Mouse (Mus musculus): ENCODE data around the gene Ten1. TPM values are rescaled to one million over a fixed set of nuclear protein-coding genes. Genes with fewer than 3 reads are reported as not detected.

Gene Ten1
- polyA plus RNA-seq, 1 experiment from 2014 or later: 73.2 TPM

- H3K4me2 ChIP-seq: 0 out of 2 replicates have a peak overlapping the region, but pooled peaks have one; percentile 3
- peaks cover 40% of the 10 kb centered on the region for H3K4me1 ChIP-seq (replicated peaks)
- 0 out of 2 replicates have a peak, but pooled peaks have one; percentile 0 for ATAC-seq (replicated peaks; ENCODE audit: insufficient number of reproducible peaks, insufficient read depth, low FRiP score, low read depth)
- no peak overlapping the region for H3K4me3 ChIP-seq
- no peaks in the 10 kb centered on the region for H3K36me3 ChIP-seq
- H3K9me3 ChIP-seq (replicated peaks): no peaks in the 10 kb centered on the region
- no peak overlapping the region for H3K9ac ChIP-seq
- peak overlapping the region; percentile 89 for H3K27ac ChIP-seq
- peaks cover 29% of the 10 kb centered on the region for H3K27me3 ChIP-seq
- 65% methylated on average over 2 of the region's 2 CpGs for WGBS
Measured at GRCm38 (mm10) chr11:116218263-116218662, 19.6 kb downstream of the Ten1 start.

DNA sequence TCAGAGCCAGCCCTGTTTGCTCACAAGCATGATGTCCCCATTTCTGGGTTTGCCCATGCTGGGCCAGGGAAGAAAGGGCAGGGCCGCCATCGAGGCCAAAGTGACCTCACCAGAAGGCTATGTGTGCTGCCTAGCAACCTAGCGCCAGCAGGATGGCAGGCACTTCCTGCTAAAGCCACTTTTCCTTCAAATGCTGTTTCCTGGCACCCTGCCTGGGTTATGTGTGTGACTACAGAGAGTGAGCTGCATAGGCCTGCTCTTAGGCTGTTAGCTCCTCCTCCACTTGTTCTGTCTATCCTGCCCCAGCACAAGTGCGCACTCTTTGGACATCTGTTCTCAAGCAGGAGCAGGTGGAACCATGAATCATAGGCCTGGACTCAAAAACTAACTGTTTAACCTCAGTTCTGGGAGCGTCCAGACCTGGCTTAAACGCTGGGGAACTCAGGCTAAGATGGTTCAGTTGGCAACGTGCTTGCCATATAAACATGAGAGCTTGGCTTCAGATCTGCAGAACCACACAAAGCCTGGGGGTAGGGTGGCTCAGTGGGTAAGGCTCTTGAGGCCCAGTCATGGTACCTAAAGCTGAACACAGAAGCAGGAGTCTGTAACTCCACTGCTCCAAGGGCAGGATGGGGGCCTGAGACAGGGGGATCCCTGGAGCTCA is 20.2 kb downstream of the Ten1 start:
- Histone ChIP-seq H3K27ac (peak overlapping the region; percentile 89), H3K4me2 (0 out of 2 replicates have a peak overlapping the region, but pooled peaks have one; percentile 3), H3K4me3 (no peak overlapping the region), H3K4me1 (replicated peaks) (peaks cover 40% of the 10 kb centered on the region), H3K9me3 (replicated peaks) (no peaks in the 10 kb centered on the region), H3K27me3 (peaks cover 35% of the 10 kb centered on the region), H3K36me3 (no peaks in the 10 kb centered on the region), H3K9ac (0 out of 2 replicates have a peak overlapping the region, but pooled peaks have one; percentile 12)
- peak; percentile 85 for ATAC-seq (replicated peaks; ENCODE audit: insufficient number of reproducible peaks, insufficient read depth, low FRiP score, low read depth)
- WGBS: 28% methylated on average over 7 of the region's 7 CpGs

DNA sequence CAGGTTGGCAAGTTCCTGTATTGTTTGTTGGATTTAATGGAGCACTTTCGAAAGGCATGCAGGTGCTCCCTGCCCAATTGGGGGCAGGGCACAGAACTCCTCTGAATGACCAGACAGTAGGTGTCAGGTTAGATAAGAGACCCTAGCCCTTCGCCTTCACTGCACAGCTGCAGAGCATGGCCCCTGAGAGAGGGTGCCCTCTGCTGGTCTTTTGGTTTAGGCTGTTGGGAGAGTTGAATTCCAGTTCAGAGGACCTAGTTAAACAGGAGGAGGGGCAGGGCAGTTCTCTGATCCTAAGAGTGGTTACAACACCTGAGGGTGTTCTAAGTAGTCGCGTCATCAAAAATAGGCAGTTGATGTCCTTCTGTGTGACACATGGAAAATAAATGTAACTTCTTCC is 21.2 kb downstream of the Ten1 start:
- Histone ChIP-seq H3K4me1 (replicated peaks) (peaks cover 40% of the 10 kb centered on the region), H3K4me2 (no peak overlapping the region), H3K9me3 (replicated peaks) (no peaks in the 10 kb centered on the region), H3K4me3 (no peak overlapping the region), H3K27ac (peak overlapping the region; percentile 89), H3K9ac (no peak overlapping the region), H3K36me3 (no peaks in the 10 kb centered on the region), H3K27me3 (peaks cover 44% of the 10 kb centered on the region)
- WGBS: 15% methylated on average over 4 of the region's 4 CpGs
- 0 out of 2 replicates have a peak, but pooled peaks have one; percentile 12 for ATAC-seq (replicated peaks; ENCODE audit: insufficient number of reproducible peaks, insufficient read depth, low FRiP score, low read depth)

GRCm38 (mm10) chr11:116221931-116222739 is 23.5 kb downstream of the Ten1 start:
- H3K4me1 ChIP-seq (replicated peaks): peaks cover 40% of the 10 kb centered on the region
- H3K9ac ChIP-seq: peak overlapping the region; percentile 54
- ATAC-seq (replicated peaks; ENCODE audit: insufficient number of reproducible peaks, insufficient read depth, low FRiP score, low read depth): no peak
- H3K9me3 ChIP-seq (replicated peaks): no peaks in the 10 kb centered on the region
- 10% methylated on average over 53 of the region's 53 CpGs for WGBS
- H3K27me3 ChIP-seq: peaks cover 53% of the 10 kb centered on the region
- H3K27ac ChIP-seq: no peak overlapping the region
- H3K36me3 ChIP-seq: no peaks in the 10 kb centered on the region
- H3K4me2 ChIP-seq: peak overlapping the region; percentile 78
- H3K4me3 ChIP-seq: peak overlapping the region; percentile 46

GRCm38 (mm10) chr11:116222740-116223059 is 24.0 kb downstream of the Ten1 start:
- H3K27ac ChIP-seq: no peak overlapping the region
- ATAC-seq (replicated peaks; ENCODE audit: insufficient number of reproducible peaks, insufficient read depth, low FRiP score, low read depth): no peak
- peaks cover 39% of the 10 kb centered on the region for H3K4me1 ChIP-seq (replicated peaks)
- H3K9me3 ChIP-seq (replicated peaks): no peaks in the 10 kb centered on the region
- no peaks in the 10 kb centered on the region for H3K36me3 ChIP-seq
- H3K4me3 ChIP-seq: peak overlapping the region; percentile 46
- H3K9ac ChIP-seq: peak overlapping the region; percentile 54
- peak overlapping the region; percentile 78 for H3K4me2 ChIP-seq
- peaks cover 56% of the 10 kb centered on the region for H3K27me3 ChIP-seq
- WGBS: 11% methylated on average over 23 of the region's 23 CpGs

GRCm38 (mm10) chr11:116226414-116226813 is 27.8 kb downstream of the Ten1 start:
- peaks cover 49% of the 10 kb centered on the region for H3K27me3 ChIP-seq
- ATAC-seq (replicated peaks; ENCODE audit: insufficient number of reproducible peaks, insufficient read depth, low FRiP score, low read depth): no peak
- WGBS: 0% methylated on average over 2 of the region's 2 CpGs

DNA sequence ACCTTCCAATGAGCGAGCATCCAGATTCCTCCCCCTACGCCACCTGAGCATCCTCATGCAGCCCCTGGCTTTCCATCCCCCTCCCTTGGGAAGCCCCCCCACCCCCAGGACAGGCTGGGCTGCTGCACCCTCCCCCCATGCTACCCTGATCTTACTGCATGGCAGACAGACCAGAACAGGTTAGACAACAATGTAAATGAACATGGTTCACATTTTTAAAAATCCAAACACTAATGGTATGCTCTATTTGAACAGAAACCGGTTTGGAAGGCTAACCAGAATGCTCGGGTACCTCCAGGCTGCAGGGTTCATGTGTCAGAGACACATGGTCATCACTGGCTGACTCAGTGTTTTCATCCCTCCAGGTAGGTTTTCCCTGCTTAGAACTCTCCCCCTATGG is 30.0 kb downstream of the Ten1 start:
- WGBS: 75% methylated on average over 4 of the region's 4 CpGs
- H3K36me3 ChIP-seq: no peaks in the 10 kb centered on the region
- H3K9ac ChIP-seq: no peak overlapping the region
- no peak for ATAC-seq (replicated peaks; ENCODE audit: insufficient number of reproducible peaks, insufficient read depth, low FRiP score, low read depth)
- H3K27me3 ChIP-seq: peaks cover 41% of the 10 kb centered on the region
- no peaks in the 10 kb centered on the region for H3K9me3 ChIP-seq (replicated peaks)
- H3K27ac ChIP-seq: no peak overlapping the region
- H3K4me2 ChIP-seq: no peak overlapping the region
- no peak overlapping the region for H3K4me3 ChIP-seq
- peaks cover 6% of the 10 kb centered on the region for H3K4me1 ChIP-seq (replicated peaks)

More at GRCm38 (mm10) chr11:116226414-116226813, 27.8 kb downstream of the Ten1 start:
- H3K9ac ChIP-seq: no peak overlapping the region
- peaks cover 14% of the 10 kb centered on the region for H3K4me1 ChIP-seq (replicated peaks)
- no peak overlapping the region for H3K27ac ChIP-seq
- H3K36me3 ChIP-seq: no peaks in the 10 kb centered on the region
- H3K4me2 ChIP-seq: no peak overlapping the region
- no peak overlapping the region for H3K4me3 ChIP-seq
- H3K9me3 ChIP-seq (replicated peaks): no peaks in the 10 kb centered on the region

DNA sequence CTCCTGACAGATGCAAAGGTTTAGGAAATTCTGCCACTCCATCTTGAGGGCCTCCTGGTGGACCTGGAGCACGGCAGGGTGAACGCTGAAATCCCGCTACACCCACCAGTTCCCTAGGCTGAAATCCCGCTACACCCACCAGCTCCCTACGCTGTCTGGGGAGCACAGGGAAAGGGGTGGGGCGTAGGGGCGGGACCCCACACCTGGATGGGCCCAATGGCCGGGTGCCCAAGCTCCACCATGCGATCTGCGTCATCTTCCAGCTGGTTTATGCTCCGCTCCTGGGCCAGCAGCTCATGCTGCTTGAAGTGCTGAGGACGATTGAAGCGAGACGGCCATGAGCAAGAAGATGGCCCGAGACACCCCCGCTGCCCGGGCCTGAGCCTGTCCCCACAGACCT is 33.8 kb downstream of the Ten1 start:
- H3K4me1 ChIP-seq (replicated peaks): peaks cover 6% of the 10 kb centered on the region
- no peaks in the 10 kb centered on the region for H3K9me3 ChIP-seq (replicated peaks)
- WGBS: 25% methylated on average over 17 of the region's 17 CpGs
- peak overlapping the region; percentile 45 for H3K4me2 ChIP-seq
- no peak overlapping the region for H3K4me3 ChIP-seq
- H3K9ac ChIP-seq: peak overlapping the region; percentile 33; the same call in 1 of the 2 replicates
- peaks cover 56% of the 10 kb centered on the region for H3K27me3 ChIP-seq
- H3K36me3 ChIP-seq: no peaks in the 10 kb centered on the region
- H3K27ac ChIP-seq: no peak overlapping the region
- no peak for ATAC-seq (replicated peaks; ENCODE audit: insufficient number of reproducible peaks, insufficient read depth, low FRiP score, low read depth)

GRCm38 (mm10) chr11:116234901-116235300 is 36.2 kb downstream of the Ten1 start:
- ATAC-seq (replicated peaks; ENCODE audit: insufficient number of reproducible peaks, insufficient read depth, low FRiP score, low read depth): no peak
- no peak overlapping the region for H3K4me2 ChIP-seq
- no peaks in the 10 kb centered on the region for H3K36me3 ChIP-seq
- no peak overlapping the region for H3K4me3 ChIP-seq
- peaks cover 14% of the 10 kb centered on the region for H3K4me1 ChIP-seq (replicated peaks)
- no peak overlapping the region for H3K9ac ChIP-seq
- H3K27me3 ChIP-seq: peaks cover 59% of the 10 kb centered on the region
- no peaks in the 10 kb centered on the region for H3K9me3 ChIP-seq (replicated peaks)
- H3K27ac ChIP-seq: no peak overlapping the region
- WGBS: 70% methylated on average over 8 of the region's 8 CpGs

DNA sequence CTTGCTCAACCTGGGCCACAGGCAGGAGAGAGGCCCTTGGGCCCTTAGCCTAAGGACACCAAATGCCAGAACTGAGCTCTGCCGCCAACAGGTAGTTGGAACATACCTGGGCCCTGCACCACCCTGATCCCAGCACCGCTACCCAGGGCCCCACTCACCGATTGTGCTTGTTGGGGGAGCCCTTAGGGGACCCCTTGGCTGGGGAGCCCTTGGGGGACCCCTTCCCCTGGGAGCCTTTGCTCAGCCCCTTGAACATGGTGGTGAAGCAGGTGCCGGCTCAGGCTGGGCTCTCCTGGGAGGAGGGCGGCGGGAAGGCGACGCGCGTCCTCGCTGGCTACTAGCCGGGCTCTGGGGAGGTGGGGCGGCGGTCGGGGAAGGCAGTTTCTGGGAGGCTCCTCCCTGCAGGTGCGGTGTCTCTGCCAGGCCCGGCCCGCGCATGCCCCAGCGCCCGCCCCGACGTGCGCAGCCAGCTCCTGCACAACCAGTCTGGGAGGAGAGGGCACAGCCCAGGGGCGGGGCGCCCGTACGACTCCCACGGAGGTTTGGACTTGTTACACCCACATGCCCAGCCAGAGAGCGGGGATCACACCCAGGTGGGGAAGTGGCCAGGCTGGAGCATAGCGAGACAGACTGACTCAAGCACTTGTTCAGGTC is 39.2 kb downstream of the Ten1 start, which contains the start of gene Evpl:
Gene Evpl (minus strand): TSS at position 336 of the 654 bp plus-strand sequence.
- Histone ChIP-seq H3K4me2 (peak within 1 kb of the TSS; percentile 55), H3K27me3 (peaks cover 53% of the 10 kb centered on the region), H3K4me1 (replicated peaks) (peaks cover 8% of the 10 kb centered on the region), H3K4me3 (peak within 1 kb of the TSS; percentile 35), H3K36me3 (no peaks in the 10 kb centered on the region), H3K9me3 (replicated peaks) (no peaks in the 10 kb centered on the region), H3K9ac (peak within 1 kb of the TSS; percentile 36; the same call in 1 of the 2 replicates), H3K27ac (peak within 1 kb of the TSS; percentile 42; the same call in 1 of the 2 replicates)
- 14% methylated on average over 30 of the region's 31 CpGs for WGBS
- ATAC-seq (replicated peaks; ENCODE audit: insufficient number of reproducible peaks, insufficient read depth, low FRiP score, low read depth): peak; percentile 66

DNA sequence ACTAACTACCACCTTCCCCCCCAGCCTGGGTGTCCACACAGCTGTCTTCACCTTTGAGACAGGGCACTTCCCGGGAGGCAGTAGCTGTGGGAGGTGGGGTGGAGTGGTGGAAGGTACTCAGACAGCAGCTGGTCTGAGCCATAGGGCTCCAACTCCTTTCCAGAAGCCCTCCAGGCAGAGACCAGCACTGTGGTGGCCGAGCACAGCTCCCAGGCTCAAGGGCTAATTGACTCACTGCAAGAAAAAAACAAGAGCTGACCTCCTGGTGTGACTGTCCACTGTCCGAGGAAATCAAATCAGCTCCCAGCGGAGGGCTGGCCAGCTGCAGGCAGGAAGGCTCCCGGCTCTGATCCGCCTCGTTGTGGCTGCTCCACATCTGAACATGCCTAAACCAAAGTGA is 41.1 kb downstream of the Ten1 start:
- Histone ChIP-seq H3K9ac (no peak overlapping the region), H3K4me2 (no peak overlapping the region), H3K4me1 (replicated peaks) (peaks cover 8% of the 10 kb centered on the region), H3K9me3 (replicated peaks) (no peaks in the 10 kb centered on the region), H3K27me3 (peaks cover 34% of the 10 kb centered on the region), H3K27ac (no peak overlapping the region), H3K4me3 (no peak overlapping the region), H3K36me3 (peaks cover 10% of the 10 kb centered on the region; the same call in 1 of the 2 replicates)
- WGBS: 34% methylated on average over 7 of the region's 7 CpGs
- ATAC-seq (replicated peaks; ENCODE audit: insufficient number of reproducible peaks, insufficient read depth, low FRiP score, low read depth): no peak
